Mouse (Mus musculus) 3T3-L1 (cell line): ENCODE data around the gene Grhpr.
"Not testable (repeated sequence)": the region's sequence is repeated elsewhere in the genome, so short reads cannot be mapped to it uniquely, and the experiment has no call there.

ENCODE experiments used
- DNase-seq: peaks from one replicate; pipeline ENCODE4 v3.0.0-alpha.2; 2015; ENCODE audit warnings: low read depth, low spot score

Grhpr gene

GRCm38 (mm10) chr4:44973871-44974270 is 7.3 kb upstream of the Grhpr start:
- DNase-seq: no peak

- no peak for DNase-seq
These were observed 6.9 kb upstream of the Grhpr start for GRCm38 (mm10) chr4:44974331-44974730.

- DNase-seq: no peak
These were observed 5.1 kb upstream of the Grhpr start for GRCm38 (mm10) chr4:44976026-44976615.

GRCm38 (mm10) chr4:44976921-44977710 is 4.1 kb upstream of the Grhpr start:
- DNase-seq: no peak

GRCm38 (mm10) chr4:44978175-44978574 is 3.0 kb upstream of the Grhpr start:
- no peak for DNase-seq

- DNase-seq: no peak
These were observed 1.3 kb upstream of the Grhpr start for GRCm38 (mm10) chr4:44979794-44980338.

GRCm38 (mm10) chr4:44981974-44982287 is 736 bp downstream of the Grhpr start:
- no peak for DNase-seq

- no peak for DNase-seq
These were observed 1.4 kb downstream of the Grhpr start for GRCm38 (mm10) chr4:44982440-44983130.

- no peak for DNase-seq
These were observed 2.0 kb downstream of the Grhpr start for GRCm38 (mm10) chr4:44983131-44983740.

GRCm38 (mm10) chr4:44990560-44990959 is 9.4 kb downstream of the Grhpr start:
- no peak for DNase-seq

- not testable (repeated sequence) for DNase-seq
These were observed 11.1 kb downstream of the Grhpr start for GRCm38 (mm10) chr4:44992330-44992729.

- not testable (repeated sequence) for DNase-seq
These were observed 12.0 kb downstream of the Grhpr start for GRCm38 (mm10) chr4:44993179-44993578.

- DNase-seq: no peak
These were observed 12.7 kb downstream of the Grhpr start for GRCm38 (mm10) chr4:44993847-44994246.

GRCm38 (mm10) chr4:44994776-44995175 is 13.6 kb downstream of the Grhpr start:
- no peak for DNase-seq

- no peak for DNase-seq
These were observed 16.9 kb downstream of the Grhpr start for GRCm38 (mm10) chr4:44998071-44998470.

- no peak for DNase-seq
These were observed 18.8 kb downstream of the Grhpr start for GRCm38 (mm10) chr4:45000001-45000400.

- peak; percentile 6 for DNase-seq
These were observed 24.3 kb downstream of the Grhpr start for GRCm38 (mm10) chr4:45005452-45005851.

GRCm38 (mm10) chr4:45010806-45011415 is 29.7 kb downstream of the Grhpr start:
- peak; percentile 45 for DNase-seq

- DNase-seq: peak; percentile 87
These were observed 30.4 kb downstream of the Grhpr start for GRCm38 (mm10) chr4:45011581-45012104.

GRCm38 (mm10) chr4:45012105-45012975 is 31.1 kb downstream of the Grhpr start, which contains the start of gene Zbtb5:
Gene Zbtb5, minus strand, starts transcription at chr4:45012412.
- peak; percentile 100 for DNase-seq
